Mouse (Mus musculus): ENCODE measurements around the gene Tdrd3.

GRCm38 (mm10) chr14:87467586-87467985 lies 51.1 kb downstream of the Tdrd3 start:
- TF ChIP-seq POLR2A (IDR thresholded peaks at IDR 0.05; ENCODE audit: low read depth, low read length) (no peak), CTCF (conservative IDR thresholded peaks at IDR 0.05; ENCODE audit: insufficient read depth, insufficient read length, low read depth, low read length) (no peak)

All from kidney, adult 2 months (tissue).